Mouse (Mus musculus) mesoderm, embryonic 11.5 days (tissue): Measurements from ENCODE around the gene Isca1.
"Not testable (repeated sequence)": the region's sequence is repeated elsewhere in the genome, so short reads cannot be mapped to it uniquely, and the experiment has no call there.

Experiments used
- DNase-seq: peaks from one replicate; pipeline ENCODE4 v3.0.0-alpha.2; 2012; ENCODE audit warnings: low read depth, low spot score

Isca1 gene

GRCm38 (mm10) chr13:59769296-59770163, at the start of gene Isca1:
Gene Isca1, minus strand, starts transcription at chr13:59769810.
- peak; percentile 99 for DNase-seq

- DNase-seq, result no peak
Measured at GRCm38 (mm10) chr13:59817352-59817751, 47.7 kb upstream of the Isca1 start.

DNA sequence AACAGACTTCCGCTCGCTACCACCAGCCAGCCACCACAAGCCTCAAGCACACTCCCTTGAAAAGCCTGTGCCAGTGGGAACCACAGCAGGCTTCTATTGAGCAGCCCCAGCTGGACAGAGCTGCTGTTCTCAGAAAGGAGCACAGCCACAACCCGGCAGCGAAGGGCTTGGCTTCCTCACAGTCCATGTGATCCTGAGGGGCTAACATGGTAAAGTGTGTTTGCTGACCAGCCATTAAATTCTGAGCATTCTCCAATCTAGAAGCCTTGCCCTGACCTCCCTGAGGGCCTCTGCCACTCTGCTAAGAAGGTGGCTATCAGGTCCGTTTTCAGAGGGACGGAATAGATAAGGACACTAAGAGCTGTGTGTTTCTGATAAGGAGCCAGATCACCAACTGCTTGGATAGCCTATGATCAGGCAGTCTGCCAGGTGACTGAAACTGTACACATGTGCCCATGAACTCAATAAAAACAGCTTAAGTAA, 44.5 kb upstream of the Isca1 start:
- no peak for DNase-seq

DNA sequence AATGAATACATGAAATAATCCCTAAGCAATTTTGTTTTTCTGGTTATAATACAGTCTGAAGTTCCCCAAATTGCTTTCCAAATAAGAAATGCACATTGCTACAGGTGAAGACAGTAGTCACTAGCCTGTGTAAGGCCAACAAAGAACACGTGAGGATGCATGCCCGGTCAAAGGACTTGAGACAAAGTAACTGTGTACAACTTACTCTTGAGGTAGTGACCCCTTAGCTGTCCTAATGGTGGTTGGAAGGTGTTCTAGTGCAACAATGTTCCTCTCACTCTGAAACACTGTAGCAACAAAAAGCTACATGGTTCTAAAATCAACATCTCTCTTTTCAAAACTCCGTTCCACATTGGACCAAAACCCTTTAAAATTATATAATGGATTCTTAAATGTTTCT, 42.0 kb upstream of the Isca1 start:
- DNase-seq, result no peak

GRCm38 (mm10) chr13:59801000-59801399, 31.4 kb upstream of the Isca1 start:
- DNase-seq, result no peak

- DNase-seq, result no peak
Measured at GRCm38 (mm10) chr13:59800077-59800476, 30.5 kb upstream of the Isca1 start.

DNA sequence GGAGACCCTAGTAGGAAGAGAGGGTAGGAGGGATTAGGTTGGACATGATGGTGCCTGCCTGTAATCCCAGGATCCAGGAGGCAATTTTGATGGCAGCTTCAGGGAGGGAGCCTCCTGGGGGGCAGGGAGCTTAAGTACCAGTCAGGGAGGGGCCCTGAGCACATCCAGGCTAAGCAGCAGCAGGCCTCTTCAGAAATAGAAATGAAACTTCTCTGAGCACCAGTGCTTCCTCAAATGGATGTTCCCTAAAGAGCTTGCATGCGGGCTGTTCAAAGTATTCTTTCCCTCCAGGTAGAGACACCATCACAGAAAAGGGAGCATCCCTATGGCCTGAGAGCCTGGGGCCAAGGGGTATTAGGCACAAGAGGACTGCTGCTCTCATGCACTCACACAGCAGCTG, 28.7 kb upstream of the Isca1 start:
- no peak for DNase-seq

DNA sequence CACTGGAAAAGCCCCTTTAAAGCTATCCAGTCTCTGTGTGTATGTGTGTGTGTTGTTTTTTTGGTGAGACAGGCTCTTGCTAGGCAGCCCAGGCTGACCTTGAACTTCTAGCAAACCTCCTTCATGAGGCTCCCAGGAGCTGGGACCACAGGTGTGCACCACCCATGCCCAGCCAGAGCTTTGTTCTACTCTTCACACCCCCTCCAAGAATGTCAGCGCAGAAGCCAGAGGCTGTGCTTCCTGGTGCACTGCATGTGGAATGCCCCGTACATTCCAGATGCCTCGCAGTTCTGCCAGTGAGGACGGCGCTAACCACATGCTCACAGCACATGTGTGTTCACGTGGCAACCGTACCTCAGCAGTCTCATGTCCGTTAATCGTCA, 26.8 kb upstream of the Isca1 start:
- no peak for DNase-seq

- no peak for DNase-seq
Measured at GRCm38 (mm10) chr13:59795807-59796465, 26.3 kb upstream of the Isca1 start.

DNA sequence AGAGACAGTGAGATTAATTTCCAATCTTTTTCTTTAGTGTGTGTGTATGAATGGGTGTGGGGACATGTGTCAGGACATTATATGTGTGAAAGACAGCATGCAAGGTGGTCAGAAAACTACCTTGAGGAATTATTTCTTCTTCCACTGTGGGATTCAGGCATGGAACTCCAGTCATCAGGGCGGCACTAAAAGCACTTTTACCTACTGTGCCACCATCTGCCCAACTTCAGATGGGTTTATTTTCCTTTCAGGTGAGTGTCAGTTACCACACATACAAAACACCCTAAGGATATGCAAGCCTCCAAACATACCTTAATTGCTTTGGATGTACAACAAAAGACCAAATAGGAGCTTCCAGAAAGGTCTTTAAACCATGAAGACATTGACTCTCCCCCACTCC, 25.2 kb upstream of the Isca1 start:
- DNase-seq, result no peak

- DNase-seq, result no peak
Measured at GRCm38 (mm10) chr13:59782145-59782544, 12.5 kb upstream of the Isca1 start, which contains the start of gene Gm49354. Gene Gm49354, minus strand, starts transcription at chr13:59782245.

- not testable (repeated sequence) for DNase-seq
Measured at GRCm38 (mm10) chr13:59779744-59780264, 10.2 kb upstream of the Isca1 start.

- no peak for DNase-seq
Measured at GRCm38 (mm10) chr13:59779213-59779612, 9.6 kb upstream of the Isca1 start.

- DNase-seq, result no peak
Measured at GRCm38 (mm10) chr13:59775168-59775567, 5.6 kb upstream of the Isca1 start.

DNA sequence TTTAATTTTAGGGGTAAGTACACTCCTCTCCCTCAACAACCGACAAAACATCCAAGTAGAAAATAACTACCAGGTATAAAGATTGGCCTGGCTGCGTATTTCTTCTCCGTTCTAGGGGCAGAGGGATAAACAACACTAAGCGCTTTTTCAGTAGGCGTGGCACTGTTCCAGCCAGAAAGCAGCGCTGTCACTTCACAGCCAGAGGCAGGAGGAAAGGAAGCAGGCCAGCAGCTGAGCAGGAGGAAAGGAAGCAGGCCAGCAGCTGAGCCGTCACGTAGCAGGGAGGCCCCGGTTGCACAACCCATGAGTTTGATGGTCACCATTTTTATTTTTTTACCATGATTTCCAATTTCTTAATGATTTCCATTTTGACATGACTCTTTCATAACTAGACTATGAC, 1.6 kb upstream of the Isca1 start:
- no peak for DNase-seq

- DNase-seq, result no peak
Measured at GRCm38 (mm10) chr13:59770847-59771246, 1.2 kb upstream of the Isca1 start.

DNA sequence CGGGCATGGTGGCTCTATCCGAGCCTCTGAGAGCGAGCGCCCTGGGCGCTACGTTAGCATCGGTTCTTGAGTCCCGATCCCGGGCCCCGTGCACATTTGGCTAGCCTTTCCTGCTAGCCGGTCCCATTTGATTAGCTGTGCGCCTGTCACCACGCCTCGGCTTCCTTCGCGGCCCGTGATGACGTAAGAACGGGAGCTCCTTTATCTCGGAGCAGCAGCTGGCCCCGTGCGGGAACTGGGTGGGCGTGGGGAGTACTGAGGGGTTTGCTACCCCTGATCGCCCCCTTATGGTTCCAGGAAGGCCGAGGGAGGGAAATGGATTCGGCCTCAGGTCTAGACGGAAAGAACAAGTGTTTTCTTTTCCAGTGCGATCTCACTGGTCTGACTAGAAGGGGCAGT, 553 bp upstream of the Isca1 start:
- peak; percentile 94 for DNase-seq

- no peak for DNase-seq
Measured at GRCm38 (mm10) chr13:59768531-59768930, 1.1 kb downstream of the Isca1 start.

DNA sequence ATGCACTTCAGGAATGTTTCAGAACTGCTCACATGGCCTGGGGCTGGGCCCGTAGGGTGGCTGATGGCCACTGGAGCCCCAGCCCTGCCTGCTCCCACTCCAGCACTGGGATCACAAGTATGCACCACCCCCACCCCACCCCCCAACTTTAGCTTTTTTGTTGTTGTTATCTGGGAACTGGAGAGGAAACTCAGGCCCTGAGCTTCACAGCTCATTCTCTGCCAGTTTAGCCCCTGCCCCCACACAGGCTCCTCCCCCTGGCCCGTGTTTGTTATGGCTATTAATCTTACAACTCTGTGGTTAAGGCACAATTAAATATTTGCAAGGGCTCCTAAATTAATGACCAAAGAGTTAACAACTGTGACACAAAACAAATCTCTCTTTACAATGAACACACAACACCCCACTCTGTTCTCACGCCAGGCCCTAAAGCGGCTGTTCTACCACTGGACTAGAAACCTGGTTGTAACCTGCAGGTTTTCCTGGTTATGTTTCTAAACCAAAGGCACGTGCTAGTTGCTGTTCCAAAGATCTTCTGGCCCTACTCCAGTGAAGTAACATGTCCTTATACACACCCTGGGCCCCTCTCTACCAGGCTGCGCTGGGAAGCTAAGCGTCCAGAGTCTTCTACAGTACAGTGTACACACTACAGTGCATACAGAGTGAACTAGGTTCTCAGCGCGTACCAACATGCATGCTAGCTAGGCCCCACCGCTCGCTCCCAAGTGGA, 2.7 kb downstream of the Isca1 start:
- DNase-seq, result no peak

DNA sequence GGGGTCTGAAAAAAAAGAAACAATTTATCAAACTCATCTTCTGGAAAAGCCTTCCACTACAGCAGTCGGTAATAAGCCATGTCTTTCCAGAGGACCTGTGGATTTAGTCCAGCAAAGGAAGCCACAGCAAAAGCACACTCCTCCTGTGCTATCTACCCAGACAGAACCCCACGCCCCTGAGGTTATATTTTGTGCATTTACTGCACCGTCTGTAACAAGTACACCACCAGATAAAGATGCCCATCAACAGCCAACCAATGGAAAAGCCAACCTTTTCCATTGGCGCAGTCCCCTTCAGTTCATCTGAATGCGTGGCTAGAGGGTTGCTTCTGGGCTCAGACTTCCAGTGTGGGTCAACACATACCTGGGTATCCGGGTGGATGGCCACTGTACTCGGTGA, 6.8 kb downstream of the Isca1 start:
- no peak for DNase-seq

- DNase-seq, result no peak
Measured at GRCm38 (mm10) chr13:59756906-59757305, 12.7 kb downstream of the Isca1 start.

- no peak for DNase-seq
Measured at GRCm38 (mm10) chr13:59750310-59750709, 19.3 kb downstream of the Isca1 start.
